Mouse (Mus musculus) urinary bladder, postnatal 14 days (tissue): ENCODE data around the gene Grm4.

Source experiments
- DNase-seq: peaks from one replicate; pipeline ENCODE4 v3.0.0; 2021; ENCODE audit warnings: low spot score

The Grm4 gene

DNA sequence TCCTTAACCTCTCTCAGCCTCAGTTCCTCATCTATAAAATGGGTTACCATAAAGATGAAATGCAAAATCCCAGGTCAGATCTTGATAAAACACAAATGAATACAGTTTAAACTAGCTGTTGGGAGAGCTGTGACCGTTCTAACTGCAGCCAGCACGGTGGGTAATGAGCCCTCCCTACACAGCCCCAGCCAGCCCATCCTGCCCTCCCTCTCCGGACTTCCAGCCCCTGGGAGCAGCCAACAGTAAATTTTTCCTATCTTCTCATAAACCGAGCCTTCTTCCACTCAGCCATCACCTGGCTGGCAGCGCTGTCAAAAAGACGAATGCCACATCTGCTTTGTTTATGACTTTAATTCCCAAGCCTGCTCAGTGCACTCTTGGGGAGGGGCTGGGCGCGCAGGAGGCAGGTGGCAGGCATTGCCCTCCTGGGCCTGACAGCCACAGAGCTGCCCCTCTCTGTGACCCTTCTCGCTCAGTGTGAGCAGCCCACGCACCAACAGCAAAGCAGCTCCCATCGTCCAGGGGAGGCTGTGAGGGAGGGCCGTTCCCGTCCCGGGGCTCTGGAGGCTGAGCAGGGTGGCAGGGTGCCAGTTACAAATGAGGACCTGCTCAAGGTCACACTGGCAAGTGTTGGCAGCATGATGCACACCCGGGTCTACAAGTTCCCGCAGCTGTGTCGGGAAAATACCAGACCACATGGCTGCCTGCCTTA is 75.7 kb downstream of the Grm4 start:
- DNase-seq: no peak

DNA sequence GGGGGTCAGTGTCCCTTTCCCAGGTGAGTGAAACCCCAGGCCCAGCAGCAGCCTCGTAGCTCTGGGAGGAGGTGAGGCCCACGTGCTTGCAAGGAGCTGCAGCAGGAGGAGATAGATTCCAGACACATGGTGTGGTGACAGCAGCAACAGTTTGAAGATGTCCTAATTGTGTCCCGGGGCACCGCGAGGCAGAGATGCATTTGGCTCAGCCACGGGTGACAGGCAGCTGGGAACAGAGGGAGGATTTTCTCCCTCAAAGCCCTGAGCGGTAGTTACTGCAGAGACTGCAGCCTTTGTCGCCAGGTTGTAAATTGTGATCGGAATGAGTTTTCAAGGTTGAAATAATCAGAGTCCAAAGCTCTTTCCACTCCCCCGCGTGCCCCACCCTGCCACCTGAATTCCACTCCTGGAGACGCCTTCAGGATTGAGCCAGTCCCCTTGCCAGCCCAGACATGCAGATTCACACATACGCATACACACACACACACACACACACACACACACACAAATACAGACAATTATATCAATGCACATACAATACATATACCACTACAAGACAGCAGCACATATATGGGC is 78.6 kb downstream of the Grm4 start:
- no peak for DNase-seq

DNA sequence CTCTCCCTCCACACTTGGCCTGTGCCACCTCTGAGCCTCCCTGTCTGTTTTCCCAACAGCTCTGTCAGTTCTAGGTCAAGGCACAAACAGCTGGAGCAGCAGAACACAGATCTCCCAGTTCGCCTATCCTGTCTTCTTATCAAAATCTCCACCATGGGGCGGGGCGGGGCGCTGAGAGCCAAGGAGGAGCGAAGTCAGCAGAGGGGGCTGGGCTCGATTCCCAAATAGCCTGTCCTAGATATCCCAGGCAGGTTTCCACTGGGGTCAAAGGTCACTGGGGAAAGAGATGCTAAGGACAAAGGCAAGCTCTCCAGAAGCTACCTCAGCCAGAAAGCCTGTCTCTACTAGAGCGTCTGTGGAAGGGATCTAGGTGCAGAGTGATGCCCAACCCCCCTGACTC is 79.4 kb downstream of the Grm4 start:
- DNase-seq: no peak

DNA sequence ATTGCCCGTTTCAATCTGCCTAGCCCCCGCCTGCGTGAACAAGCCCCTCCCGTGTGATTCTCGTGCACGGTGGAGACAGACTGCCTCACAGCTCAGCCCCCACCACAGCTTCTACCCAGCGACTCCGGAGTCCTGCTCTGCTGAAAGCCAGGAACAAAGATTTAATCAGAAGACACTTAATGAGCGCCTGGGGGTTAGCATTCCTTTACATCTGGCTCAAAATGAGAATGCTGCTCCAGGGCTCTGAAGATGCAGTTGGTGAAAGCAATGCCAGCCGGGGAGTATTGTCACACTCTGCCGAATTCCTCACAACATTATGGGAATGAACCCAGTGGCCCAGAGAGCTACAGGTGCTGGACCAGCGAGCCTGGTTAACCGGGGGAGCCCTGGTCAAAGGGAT is 85.4 kb downstream of the Grm4 start:
- DNase-seq: no peak

DNA sequence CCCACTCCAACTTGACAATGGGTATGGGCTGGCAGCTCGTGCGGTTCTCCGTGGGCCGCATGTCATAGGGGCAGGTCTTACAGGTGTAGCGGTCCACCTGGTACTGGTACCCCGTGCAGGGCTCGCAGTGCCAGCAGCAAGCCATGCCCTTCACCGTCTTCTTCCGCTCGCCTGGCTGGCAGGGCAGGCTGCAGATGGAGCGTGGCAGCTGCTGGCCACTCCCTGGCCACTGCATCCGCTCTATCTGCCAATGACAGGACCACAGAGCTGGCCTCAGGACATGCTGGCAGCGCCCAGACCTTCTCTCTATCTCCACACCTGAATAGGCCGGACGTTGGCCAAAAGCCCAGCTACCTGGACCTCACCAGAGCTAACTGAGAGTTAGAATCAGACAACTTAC is 86.0 kb downstream of the Grm4 start:
- DNase-seq: no peak

DNA sequence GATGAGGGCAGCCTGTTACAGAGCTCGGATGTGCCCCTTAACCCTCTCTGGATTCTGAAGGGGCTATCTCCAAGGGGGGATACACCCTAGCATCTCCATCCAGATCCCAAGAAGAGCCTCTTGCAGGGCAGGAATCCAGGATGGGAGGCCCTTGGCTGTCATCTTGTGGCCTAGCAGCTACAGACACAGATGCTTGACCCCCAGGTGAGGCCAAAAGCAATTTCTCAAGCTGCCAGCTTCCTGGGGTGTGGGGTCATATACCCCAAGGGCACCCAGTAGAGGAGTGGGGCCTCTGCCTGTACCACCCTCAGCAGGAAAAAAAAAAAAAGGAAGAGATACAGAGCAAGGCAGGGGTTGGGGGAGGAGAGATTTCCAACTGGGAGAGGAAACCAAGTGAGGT is 87.1 kb downstream of the Grm4 start:
- DNase-seq: no peak

DNA sequence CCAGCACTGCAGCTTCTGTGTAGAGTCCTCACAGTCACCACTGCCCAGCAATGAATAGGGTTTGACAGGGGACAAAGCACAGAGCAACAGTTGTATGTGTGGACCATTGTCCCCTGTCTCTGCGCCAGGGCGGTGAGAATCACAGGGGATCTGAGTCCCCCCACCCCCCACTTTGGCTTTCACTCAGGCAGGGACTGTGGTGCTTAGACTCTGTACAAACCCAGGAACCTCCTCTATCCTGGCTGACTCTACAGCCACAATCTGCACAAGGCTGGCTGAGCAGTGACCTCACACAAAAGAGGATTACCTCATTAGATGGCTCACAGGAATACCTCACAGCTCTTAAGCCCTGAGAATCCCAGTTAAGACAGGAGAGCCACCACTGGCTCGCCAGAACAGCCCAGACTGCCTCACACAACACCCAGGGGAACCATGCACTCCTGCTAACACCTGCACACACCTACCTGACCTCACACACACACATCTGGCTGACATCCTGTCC is 88.0 kb downstream of the Grm4 start:
- DNase-seq: no peak

DNA sequence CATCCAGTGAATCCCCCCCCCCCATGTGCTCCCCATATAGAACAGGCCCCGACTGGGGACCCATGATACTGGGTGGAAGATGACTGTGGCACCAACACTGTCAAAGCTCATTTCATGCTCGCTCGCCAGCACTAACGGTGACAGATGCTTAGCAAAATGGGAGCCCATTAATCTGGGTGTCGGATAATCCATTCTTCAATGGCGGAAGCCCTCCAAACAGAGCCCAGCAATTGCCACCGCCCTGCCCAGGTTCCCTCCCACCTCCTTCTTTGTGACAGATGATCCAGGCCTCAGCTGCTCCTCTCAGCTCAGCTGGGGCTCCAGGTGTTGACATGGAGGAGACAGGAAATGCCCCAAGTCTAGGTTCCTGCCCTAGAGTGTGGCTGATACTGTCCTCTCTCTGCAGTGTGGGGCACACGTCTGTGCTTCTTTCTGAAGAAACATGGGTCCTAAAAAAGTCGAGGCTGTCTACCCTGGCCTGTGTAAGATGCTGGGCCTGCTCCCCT is 89.0 kb downstream of the Grm4 start:
- DNase-seq: no peak

DNA sequence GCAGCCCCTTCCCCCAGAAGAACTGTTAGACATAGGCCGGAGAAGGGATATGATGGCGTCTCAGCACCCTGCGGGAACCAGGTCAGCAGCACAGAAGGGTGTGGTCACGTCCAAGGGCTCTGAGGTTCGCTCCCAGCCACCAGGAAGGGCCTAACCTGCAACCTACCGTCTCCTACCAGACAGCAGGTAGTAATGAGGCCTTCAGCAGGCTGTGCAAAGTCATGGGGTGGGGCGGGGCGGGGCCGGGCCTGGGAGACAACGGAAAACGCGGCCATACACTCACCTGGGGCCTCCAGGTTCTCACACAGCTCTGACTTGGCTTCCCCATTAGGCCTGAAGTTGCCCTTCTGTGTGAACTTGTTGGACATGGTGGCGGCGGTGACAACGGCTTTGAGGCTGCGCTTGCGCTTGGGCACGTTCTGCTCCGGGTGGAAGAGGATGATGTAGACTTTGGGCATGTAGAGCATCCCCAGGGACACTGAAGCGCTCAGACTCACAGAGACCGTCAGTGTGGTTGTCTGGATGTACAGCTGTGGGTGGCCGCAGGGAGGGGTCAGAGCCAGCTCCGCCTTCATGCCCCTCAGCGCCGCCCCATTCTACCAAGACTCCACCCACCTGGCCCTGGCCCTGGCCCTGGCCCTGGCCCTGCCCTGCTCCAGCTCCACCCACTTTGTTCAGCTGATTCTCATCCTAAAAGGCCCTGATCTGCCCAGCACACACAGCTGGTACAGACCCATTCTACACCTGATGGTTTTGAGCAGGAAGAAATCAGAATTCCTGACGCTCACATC is 90.0 kb downstream of the Grm4 start:
- DNase-seq: no peak

DNA sequence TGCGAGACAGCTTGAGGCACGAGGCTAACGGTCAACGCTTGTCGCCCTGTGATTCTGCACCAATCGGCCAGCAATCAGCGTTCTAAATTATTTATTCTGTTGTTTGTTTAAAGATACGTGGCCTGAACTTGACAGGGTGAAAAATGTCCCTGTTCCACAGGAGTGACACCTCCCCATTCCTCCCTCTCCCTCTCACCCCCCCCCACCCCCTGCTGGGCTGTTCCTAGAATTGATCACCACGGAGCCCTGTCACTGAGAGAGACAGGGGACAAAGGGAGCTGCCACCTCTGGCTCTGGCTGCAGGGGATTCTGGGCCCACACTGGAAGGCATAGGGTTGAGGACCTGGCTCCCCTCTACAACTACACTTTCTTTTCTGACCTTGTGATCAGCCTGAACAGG is 91.4 kb downstream of the Grm4 start:
- DNase-seq: no peak

DNA sequence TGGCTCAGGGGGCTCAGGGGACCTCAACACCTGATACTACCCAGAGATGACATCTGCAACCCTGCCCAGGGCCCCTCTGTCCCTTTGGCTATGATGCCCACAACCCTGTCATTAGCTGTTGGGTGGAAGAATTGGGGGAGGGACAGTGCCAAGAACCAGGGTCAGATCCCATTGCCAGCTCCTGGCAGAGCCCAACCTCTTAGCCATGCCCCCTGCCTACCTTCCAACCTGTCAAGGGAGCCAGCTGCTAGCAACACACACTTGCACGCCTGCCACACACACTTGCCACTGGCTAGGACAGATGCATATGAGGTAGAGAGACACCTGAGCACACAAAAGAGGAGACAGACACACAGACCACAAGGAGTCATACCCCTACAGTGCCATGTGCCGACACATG is 96.2 kb downstream of the Grm4 start:
- no peak for DNase-seq

DNA sequence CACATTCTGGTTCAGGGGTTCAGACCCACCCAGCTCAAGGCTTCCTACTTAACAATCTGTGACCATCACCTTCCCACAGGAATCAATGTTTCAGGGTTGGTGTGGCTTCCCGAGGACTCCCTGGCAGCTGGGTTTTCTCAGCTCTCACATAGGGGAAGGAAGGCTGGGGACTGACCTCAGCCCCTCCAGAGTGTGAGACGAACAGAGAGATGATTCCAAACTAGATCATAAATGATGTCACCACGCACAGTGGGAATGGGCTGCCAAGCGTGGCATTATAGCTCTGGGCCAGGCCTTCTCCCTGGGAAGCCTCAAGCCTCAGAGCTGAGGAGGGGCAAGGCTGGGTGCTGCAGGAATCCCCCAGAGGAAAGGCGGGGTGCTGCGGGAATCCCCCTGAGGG is 96.8 kb downstream of the Grm4 start:
- DNase-seq: no peak

DNA sequence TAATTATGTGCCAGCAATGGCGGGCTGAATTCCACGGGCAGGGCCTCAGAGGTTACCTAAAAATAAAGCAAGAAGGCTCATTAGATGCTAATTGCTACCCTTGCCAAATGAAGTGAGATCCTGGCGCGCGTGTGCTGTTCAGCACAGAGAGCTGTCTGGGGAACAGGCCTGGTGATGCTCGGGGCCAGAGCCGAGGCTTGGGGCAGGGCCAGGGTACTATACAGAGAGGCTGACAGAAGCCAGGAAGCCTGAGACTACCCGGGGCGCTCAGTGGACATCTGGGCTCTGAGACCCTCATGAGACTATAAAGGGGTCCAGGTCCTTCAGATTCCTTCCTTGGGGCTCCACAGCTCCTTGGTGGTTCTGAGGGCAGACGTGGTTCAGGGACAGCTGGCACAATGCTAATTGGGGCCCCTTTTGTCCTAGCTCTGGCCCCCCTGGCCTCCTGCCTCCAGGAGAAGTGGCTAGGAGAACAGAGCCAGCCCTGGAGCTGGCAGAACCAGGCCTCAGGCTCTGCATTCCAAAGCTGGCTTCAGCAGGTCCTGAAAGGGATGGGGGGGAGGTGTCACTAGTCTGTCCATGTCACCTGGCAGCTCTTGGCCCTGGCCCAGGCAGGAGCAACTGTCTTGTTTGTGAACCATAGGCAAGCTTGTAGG is 98.3 kb downstream of the Grm4 start:
- DNase-seq: no peak

DNA sequence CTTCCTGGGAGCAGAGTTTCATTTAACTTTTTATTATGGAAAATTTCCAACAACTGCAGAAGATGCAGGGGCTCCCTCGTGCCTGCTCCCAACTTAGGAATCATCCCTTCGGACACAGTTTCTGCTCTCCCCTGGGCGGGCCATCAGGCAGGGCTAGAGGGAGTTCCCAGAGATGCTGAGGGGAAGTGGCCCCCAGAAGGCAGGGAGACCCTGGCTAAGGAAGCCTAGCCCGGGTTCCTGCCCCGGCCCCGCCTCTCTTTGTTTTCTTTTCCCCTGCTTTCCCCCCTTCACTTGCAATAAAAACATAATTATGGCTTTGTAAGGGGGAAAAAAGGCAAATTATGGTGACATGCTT is 98.9 kb downstream of the Grm4 start:
- no peak for DNase-seq

DNA sequence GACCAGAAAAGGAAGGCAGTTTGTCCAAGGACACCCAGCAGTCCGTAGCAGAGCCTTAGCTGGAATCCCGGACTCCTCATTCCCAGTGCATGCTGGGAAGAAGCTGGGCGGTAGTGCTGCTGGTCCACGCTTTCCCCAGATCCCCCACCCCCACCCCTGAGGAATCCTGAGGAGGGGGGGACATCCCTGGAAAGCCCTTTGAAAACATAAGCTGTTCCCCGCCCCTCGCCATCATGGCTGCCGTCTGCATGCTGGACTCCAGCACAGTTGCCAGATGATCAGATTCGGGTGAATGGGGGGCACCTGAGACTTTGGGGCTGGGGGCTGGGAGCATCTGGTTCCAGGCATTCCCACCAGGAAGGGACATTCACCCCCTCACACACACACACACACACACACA is 99.4 kb downstream of the Grm4 start:
- no peak for DNase-seq

DNA sequence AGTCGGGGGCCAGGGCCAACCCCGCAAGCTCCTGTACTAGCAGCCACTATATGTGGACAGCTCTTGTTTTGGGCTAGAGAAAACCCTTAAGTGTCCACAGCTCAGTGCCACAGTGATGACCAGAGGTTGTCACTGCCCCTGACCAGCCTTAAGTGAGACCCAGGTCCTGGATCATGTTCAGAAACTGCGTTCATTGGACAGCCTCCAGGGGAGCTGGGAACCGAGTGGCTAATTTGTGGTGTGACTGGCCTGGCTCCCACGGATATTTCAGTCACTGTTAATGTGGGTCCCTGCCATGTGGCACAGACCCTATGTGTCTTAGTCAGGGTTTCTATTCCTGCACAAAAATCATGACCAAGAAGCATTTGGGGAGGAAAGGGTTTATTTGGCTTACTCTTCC is 112.2 kb downstream of the Grm4 start:
- DNase-seq: no peak

DNA sequence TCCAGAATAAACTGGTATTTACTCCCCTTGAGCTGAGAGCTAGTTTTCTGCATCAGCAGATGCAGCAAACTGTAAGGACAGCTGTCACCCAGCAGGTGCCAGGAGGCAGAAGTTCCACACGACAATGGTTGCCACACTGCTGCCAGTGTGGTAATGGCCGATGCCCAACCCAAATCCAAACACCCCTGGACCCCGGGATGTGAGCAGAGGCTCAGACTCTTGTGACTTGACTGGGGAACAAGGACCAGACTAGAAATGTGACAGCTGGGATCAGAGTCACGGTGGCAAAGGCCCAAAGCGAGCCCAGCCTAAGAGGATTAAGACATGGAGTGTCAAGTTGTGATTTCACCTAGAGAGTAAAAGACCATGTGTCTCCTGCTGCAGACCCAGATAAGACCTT is 112.7 kb downstream of the Grm4 start:
- no peak for DNase-seq

DNA sequence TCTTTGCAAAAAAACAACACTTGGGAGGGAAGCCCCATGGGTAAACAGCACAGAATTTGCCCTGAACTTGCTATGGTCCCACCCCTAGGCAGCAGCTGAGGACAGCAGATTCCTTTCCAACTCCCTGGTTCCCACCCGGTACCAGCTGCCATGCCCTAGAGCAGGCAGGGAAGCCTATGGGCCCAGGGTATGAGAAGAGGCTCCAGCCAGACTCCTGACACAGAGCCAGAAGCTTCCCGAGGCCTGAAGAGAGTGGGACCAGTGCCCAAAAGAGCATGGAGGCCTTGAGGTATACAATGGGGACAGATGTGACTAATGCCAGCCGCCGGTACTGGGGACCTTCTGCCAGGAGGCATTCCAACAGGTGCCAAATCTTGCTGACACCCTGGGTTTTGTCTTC is 114.2 kb downstream of the Grm4 start:
- no peak for DNase-seq

DNA sequence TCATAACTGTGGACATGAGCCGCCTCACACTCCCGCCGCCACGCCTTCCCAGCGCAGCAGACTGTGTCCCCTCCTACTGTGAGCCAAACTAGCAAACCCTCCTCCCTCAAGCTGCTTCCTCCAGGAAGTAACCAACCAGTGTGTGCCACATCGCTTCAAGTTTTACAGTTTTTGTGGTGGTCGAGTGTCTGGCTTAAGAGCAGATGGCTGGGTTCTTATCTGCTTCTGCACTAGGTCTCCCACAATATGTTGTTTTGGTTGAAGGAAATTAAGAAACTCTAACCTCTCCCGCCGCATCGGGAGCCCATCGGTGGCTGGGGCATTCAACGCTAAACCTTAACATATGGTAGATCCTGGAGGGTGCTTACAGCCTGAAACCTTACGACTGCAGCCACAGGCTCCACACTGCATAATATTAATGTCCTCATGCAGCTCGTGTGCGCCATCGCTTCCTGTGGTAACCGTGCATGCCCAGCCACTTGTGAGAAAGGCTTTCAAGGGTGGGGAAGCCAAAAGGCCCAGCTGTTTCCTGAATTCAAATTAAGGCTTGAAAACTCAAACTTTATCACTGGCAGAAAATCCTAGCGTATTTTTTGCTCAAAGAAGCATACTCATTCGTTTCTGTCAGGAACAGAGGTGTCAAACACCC is 115.7 kb downstream of the Grm4 start:
- DNase-seq: no peak

DNA sequence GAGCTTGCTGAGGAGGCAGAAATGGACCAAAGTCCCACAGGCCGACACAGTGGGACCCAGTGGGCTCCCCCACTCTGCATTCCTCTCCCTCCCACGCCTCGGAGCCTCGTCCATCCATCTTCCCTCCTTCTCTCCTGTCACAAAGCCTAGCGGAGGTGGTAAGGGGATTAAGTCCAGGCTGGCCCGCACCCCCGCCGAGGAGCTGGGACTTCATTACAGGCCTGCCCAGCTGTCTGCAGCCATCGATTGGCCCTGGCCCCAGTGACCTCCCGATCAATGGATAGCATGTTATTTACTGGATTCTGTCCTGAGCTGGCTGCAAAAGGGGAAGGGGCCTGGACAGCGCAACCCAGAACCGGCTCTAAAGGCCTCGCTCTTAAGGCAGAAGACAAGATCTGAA is 120.0 kb downstream of the Grm4 start:
- no peak for DNase-seq

DNA sequence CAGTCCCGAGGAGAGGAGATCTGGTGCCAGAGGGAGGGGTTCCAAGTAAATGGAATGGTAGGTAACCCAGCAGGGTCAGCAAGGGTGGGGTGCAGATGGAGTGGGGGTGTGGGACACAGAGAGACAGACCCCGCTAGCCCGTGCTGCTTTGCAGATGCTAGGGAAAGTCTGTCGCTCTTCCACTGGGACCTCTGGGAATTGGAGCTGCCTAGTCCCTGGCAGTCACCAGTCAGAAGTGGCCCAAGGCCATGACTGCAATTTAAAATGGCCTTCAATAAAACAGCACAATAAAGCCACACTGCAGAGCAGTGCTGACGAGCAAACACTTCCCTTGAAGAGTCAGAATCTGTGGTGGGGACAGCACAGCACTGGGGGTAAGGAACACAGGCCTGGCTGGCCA is 127.3 kb downstream of the Grm4 start:
- DNase-seq: no peak

DNA sequence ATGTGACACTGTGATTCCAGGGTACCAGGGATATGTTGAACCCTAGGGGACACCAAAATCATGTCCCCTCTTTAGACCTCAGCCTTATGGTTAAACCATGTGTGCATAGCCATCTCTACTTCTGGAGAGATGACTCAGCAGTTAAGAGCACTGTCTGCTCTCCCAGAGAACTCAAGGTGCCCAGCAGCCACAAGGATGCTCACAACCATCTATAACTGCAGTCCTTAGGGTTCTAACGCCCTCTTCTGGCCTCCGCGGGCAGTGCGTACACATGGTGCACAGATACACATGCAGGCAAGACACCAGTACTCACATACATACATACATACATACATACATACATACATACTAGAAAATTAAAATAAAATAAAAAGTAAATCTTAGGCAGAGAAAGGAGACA is 127.8 kb downstream of the Grm4 start:
- DNase-seq: no peak
